Mouse (Mus musculus): ENCODE measurements at regions not wholly inside any gene's neighbourhood (a gene's known extent, or its start where the extent isn't known, plus 50 kb on each side); places are given as distances from the start of the nearest gene placed in this dataset.

DNA sequence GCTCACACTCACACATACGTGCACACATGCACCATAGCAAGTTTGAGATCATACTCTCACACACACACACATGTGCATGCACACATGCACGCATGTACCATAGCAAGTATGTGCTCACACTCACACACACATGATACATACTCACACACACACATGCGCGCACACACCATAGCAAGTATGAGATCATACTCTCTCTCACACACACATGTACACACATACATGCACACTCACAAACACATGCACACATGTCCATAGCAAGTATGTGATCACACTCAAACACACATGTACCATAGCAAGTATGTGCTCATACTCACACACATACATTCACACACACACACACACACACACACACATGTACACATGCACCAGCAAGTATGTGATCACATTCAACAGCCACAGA lies 138.9 kb upstream of the Slc35f3 start:
- no peak for DNase-seq (ENCODE audit: extremely low spot score in 1 of 2, low spot score in 1 of 2)

GRCm38 (mm10) chr8:126160356-126160975 lies 137.9 kb upstream of the Slc35f3 start:
- no peak for DNase-seq (ENCODE audit: extremely low spot score in 1 of 2, low spot score in 1 of 2)

DNA sequence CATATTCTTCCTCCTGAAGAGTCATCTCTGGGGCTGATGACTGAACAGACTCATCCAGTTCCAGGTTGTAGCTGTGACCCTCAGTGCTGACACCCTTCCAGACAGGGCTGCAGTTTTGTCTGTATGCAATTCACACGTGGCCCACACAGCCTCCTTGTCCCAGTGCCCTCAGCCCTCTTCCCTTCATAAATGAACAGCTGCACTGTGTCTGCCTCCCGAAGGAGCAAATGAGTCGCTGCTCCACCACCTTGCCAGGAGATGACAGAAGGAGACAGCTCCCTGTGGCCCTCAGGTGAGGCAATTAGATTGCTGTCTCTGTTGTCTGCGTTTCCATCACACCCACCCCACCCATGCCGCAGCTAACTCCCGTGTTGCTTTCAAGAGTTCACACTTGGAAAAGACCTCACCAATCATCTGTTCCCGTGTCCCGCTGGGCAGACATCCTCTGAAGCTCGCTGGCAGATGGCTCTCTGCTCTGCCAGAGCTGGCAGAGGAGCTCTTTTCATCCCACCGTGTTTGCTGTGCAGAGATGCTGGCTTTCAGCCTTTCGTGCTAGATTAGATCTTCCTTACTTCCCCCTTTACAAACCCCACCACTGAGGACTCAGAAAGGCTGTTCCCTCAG lies 135.5 kb upstream of the Slc35f3 start:
- DNase-seq (ENCODE audit: extremely low spot score in 1 of 2, low spot score in 1 of 2), result peak; percentile 67 to 76

GRCm38 (mm10) chr8:126163954-126164353 lies 134.4 kb upstream of the Slc35f3 start:
- no peak for DNase-seq (ENCODE audit: extremely low spot score in 1 of 2, low spot score in 1 of 2)

GRCm38 (mm10) chr8:126165486-126166095 lies 132.8 kb upstream of the Slc35f3 start:
- DNase-seq (ENCODE audit: extremely low spot score in 1 of 2, low spot score in 1 of 2), result no peak

- no peak for DNase-seq (ENCODE audit: extremely low spot score in 1 of 2, low spot score in 1 of 2)
Measured at GRCm38 (mm10) chr8:126166394-126166793, 132.0 kb upstream of the Slc35f3 start.

GRCm38 (mm10) chr8:126174451-126174850 lies 123.9 kb upstream of the Slc35f3 start:
- no peak for DNase-seq (ENCODE audit: extremely low spot score in 1 of 2, low spot score in 1 of 2)

DNA sequence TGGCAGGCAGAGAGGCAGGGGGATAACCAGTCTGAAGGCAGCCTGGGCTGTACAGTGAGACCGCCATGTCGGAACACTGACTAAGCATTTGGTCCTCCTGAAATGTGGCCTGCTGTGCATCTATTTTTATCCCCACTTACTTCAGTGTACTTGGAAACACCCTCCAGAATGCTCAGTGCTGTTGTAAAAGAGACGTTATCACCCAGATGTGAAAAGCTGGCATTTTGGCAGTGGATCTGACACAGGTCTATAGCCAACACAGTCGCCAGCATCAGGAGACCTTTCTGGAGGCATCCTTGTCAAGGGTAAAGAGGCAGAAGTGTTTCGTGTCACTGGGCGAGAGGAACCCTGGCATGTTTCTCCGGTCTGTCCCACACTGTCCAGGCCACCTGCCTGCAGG lies 122.1 kb upstream of the Slc35f3 start:
- no peak for DNase-seq (ENCODE audit: extremely low spot score in 1 of 2, low spot score in 1 of 2)

DNA sequence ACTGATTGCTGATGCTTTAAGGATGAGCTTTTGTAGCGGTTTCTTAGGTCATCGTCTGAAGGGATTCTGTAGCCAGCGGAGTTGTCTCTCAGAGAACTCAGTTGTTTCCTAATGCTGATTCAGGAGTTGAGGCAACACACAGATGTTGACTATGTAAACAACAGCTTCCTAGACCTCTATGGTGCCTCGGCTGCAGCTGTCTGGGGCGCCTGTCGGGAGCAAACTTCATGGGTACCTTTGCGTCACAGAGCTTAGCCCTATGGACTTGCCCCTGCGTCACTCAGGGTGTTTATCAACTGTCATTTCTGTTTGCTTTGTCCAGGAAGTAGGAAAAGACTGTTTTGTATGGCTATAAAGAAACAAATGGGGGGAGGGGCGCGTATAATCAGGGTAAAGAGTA lies 120.5 kb upstream of the Slc35f3 start:
- DNase-seq (ENCODE audit: extremely low spot score in 1 of 2, low spot score in 1 of 2), result no peak

- DNase-seq (ENCODE audit: extremely low spot score in 1 of 2, low spot score in 1 of 2), result peak in 1 of 2 experiments; percentile 13
Measured at GRCm38 (mm10) chr8:126188741-126189285, 109.5 kb upstream of the Slc35f3 start.

GRCm38 (mm10) chr8:126195616-126196015 lies 102.7 kb upstream of the Slc35f3 start:
- no peak for DNase-seq (ENCODE audit: extremely low spot score in 1 of 2, low spot score in 1 of 2)

- DNase-seq (ENCODE audit: extremely low spot score in 1 of 2, low spot score in 1 of 2), result no peak
Measured at GRCm38 (mm10) chr8:126210561-126210960, 87.8 kb upstream of the Slc35f3 start.

DNA sequence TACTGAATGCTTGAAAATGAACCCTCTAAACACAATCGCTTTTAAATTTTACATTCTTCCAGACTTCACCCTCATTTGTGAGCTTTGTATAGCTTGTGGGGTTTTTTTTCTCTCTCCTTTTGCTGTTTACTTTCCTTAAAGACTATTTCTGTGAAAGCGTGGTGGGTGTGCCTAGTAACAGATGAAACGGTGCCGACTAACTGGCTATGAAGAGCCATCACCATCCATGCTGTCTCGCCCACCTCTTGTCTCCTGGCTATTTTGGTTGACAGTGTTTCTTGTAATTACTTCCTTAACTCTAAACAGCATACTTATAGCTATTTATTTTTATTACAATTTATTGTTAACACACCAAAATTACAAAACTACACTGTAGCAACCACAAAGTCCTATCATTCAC lies 85.6 kb upstream of the Slc35f3 start:
- peak; percentile 57 to 66 for DNase-seq (ENCODE audit: extremely low spot score in 1 of 2, low spot score in 1 of 2)

DNA sequence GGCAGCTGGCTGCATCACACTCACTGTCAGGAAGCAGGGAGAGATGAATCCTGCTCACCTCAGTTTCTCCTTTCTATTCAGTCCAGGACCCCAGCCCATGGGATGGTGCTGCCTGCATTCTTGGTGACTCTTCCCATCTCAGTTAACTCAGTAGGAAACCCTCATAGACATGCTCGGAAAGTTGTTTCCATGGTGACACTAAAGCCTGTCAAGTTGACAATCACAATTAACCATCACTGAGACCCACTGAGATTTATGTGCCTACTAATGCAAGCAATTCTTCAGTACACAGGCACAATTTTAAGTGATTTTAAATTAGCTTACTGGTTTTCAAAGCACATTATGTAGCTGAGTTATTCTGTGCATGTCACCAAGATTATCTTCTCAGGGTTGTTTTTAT lies 83.8 kb upstream of the Slc35f3 start:
- DNase-seq (ENCODE audit: extremely low spot score in 1 of 2, low spot score in 1 of 2), result no peak

GRCm38 (mm10) chr8:126216391-126216790 lies 82.0 kb upstream of the Slc35f3 start:
- peak; percentile 16 to 41 for DNase-seq (ENCODE audit: extremely low spot score in 1 of 2, low spot score in 1 of 2)

- no peak for DNase-seq (ENCODE audit: extremely low spot score in 1 of 2, low spot score in 1 of 2)
Measured at GRCm38 (mm10) chr8:126221631-126222030, 76.7 kb upstream of the Slc35f3 start.

DNA sequence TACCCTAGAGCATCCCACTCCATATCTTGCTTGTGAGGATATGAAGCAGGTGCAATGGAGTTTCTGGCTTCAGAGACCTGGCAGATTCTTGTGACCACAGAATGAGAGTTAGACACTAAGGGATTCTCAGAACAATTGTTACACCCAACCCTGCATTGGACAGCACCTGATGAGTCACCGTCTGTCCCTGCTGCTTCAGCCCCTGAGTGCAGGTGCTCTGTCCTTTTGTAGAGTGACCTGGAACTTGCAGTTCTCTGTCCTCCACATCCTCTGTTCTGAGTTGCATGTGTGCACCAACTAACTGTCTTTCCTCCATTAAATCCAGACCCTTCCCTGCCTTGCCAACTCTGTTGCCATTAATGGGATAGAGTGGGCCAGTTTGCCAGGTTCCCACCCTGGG lies 66.6 kb upstream of the Slc35f3 start:
- no peak for DNase-seq (ENCODE audit: extremely low spot score in 1 of 2, low spot score in 1 of 2)

GRCm38 (mm10) chr8:126232521-126232920 lies 65.8 kb upstream of the Slc35f3 start:
- DNase-seq (ENCODE audit: extremely low spot score in 1 of 2, low spot score in 1 of 2), result no peak

- DNase-seq (ENCODE audit: extremely low spot score in 1 of 2, low spot score in 1 of 2), result no peak
Measured at GRCm38 (mm10) chr8:126239684-126240083, 58.7 kb upstream of the Slc35f3 start.

- no peak for DNase-seq (ENCODE audit: extremely low spot score in 1 of 2, low spot score in 1 of 2)
Measured at GRCm38 (mm10) chr8:126244321-126244720, 54.0 kb upstream of the Slc35f3 start.
